Mouse (Mus musculus): Measurements from ENCODE around the gene Ngrn.

Ngrn gene

DNA sequence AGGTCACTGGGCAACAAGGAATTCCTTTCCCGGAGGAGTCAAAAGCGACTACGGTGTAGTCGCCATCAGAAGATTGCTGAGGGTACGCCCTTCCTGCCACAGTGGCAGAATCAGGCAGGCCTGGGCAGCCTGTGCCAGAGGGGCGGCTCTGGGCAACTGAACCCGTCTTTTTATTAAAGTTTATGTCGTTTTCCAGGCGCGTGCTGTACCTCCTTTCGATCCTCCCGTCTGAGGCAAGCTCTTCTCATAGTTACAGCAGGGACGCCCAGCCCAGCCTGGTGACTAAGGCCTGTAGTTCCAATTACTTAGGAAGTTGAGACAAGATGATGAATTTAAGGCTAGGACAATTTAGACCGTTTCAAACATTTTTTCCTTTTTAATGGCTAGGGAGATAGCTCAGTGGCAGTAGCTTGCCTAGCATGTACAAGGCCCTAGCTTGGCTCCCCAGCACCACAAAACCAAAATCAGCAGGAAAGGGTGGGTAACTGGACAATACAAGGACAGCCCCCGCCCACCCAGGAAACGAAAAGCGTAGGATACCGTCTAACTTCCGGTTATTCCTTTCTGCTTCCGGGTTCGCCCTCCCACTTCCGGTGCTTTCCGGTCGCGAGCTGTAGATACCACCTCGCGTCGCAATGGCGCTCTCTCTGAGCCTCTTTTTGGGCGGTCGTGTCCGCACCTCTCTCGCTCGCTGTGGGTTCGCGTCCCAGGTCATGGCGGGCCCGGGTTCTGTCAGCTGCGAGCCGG, at the start of gene Ngrn:
Gene Ngrn (plus strand): TSS at position 591 of the 747 bp plus-strand sequence.
- DNase-seq = peak; percentile 82 to 83

- DNase-seq = no peak
Measured at GRCm38 (mm10) chr7:80213604-80214003, 47.4 kb upstream of the Ngrn start.

DNA sequence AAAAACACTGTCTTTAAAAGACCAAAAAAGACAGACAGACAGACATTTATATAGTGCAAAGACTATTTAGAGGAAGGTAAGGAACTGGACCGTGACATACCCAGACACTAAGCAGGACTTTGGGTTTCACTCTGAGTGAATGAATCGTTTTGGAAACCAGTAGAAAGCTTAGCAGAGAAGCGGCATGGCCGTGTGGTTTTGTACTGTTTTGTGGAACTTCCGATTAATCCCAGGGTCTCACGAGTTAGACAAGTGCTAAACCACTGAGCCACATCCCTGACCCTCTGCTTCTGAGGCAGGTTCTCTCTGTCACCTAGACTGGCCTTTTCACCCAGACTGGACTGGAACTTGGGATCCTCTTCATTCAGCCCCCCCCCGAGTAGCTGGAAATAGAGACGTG, 46.6 kb upstream of the Ngrn start:
- DNase-seq = no peak

DNA sequence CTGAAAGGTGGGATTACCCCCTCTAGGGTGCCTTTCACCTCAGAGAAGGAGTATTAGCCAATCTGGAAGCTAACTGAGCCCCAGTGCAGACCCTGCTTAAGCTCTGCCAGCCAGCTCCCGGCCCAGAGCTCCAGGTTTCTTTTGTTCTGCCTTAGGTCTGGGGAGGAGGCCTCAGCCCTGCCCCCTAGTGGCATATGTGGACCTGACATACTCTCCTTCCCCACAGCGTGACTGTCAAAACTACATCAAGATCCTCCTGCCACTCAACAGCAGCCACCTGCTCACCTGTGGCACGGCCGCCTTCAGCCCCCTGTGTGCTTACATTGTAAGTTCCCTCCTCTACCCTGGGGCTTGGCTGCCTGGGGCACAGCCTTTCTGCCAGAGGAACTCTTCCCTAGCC, 45.6 kb upstream of the Ngrn start:
- DNase-seq = peak; percentile 82 to 85

- DNase-seq = no peak
Measured at GRCm38 (mm10) chr7:80216566-80216965, 44.4 kb upstream of the Ngrn start.

DNA sequence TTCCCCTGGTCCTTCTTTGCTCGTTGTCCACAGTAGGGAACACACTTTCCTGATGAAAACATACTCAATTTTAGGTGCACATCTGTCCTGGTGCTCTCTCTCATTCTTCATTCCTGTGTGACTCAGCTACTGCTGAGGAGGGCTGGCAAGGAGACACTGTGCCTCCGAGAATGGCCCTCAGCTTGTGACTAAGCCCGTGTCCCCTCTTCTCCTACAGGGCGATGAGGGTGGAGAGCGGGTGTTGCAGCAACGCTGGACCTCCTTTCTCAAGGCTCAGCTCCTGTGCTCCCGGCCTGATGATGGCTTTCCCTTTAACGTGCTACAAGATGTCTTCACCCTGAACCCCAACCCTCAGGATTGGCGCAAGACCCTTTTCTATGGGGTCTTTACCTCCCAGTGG, 42.3 kb upstream of the Ngrn start:
- DNase-seq = no peak

DNA sequence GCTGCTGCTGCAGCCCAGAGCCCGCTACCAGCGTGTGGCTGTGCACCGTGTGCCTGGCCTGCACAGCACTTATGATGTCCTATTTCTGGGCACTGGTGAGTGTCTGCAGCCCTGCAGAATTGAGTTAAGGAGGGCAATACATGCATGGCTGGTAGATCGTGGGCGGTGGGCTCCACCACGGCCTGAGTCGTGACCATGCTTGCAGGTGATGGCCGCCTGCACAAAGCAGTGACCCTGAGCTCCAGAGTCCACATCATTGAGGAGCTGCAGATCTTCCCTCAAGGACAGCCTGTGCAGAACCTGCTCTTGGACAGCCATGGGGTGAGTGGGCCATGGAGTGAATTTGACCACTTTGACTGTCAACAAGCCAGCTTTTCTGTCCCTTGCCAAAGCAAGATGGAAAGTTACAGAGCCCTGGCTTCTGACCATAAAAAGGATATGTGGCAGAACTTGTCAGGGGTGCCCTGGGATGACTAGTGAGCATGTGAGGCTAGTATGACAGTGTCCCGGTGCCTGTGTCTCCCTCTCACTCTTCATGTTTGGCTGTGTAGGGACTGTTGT, 40.7 kb upstream of the Ngrn start:
- DNase-seq = no peak

- no peak for DNase-seq
Measured at GRCm38 (mm10) chr7:80221179-80221750, 39.8 kb upstream of the Ngrn start.

- no peak for DNase-seq
Measured at GRCm38 (mm10) chr7:80227065-80227464, 34.0 kb upstream of the Ngrn start.

DNA sequence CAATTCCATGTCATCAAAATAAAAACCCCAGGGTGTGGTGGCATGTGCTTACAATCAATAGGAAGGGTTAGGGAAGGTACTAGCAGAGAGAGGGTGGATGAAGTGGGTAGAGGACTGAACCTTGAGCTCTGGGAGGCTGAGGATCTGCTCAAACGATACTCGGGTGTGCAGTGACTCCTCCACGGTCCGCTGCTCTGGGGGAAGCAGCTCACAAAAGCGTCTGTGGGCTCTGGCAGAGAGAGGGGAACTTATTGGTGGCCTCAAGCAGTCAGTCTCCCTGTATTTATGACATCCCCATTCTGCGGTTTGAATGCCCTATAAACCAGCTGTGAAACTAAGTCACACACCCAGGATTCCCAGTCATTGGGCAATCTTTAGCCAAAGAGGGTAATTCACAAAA, 30.8 kb upstream of the Ngrn start:
- no peak for DNase-seq

DNA sequence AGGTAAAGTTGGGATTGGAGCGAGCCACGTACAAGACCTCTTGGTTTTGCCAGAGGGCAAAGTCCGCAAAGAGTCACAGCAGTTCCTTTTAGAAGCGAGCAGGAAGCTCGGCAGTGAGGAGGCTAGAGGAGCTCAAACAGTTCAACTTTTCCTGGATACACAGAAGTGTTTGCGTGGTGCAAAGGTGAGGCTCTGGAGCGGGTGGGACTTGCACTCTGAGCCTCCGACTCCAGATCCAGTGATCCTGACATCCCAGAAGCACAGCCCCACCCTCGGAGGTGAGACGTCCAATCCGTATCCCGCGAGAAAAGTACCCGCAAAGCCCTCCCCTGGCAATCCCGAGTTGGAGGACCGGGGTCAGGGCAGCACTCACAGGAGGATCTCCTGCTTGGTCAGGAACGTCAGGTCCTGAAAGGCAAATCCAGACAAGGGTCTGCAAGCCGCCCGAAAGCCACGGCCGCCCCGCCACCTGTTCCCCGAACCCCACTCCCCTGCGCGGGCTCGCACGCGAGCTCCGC, 29.0 kb upstream of the Ngrn start:
- no peak for DNase-seq

DNA sequence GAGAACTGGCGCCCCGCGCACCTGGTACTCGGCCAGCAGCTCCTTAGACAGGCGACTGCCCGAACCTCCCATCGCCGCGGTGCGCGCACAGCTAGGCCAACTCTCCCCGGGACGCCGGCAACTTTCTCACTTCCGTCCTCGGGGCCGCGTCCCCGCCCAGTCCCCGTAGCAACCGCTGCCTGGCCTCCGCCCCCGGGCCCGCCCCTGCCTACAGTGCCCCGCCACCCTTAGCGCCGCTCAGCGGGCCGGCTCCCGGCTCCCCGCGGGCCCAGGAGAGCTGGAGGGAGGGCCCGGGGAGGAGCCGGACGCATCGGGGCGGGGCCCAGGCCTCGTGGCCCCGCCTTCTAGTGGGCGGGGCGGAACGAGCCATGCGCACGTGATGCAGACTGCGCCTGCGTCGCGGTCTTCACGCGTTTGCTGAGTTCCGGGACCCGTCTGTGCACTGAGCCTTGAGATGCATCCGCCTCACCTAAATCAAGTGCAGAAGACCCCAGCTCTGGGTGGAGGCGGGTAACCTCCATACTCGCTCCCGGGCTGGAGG, 28.5 kb upstream of the Ngrn start, which contains the start of the genes Cib1 and Gdpgp1:
Gene Cib1 (minus strand): TSS at position 325 of the 541 bp plus-strand sequence.
Gene Gdpgp1 (plus strand): TSS at position 377 of the 541 bp plus-strand sequence.
- DNase-seq = peak; percentile 99

DNA sequence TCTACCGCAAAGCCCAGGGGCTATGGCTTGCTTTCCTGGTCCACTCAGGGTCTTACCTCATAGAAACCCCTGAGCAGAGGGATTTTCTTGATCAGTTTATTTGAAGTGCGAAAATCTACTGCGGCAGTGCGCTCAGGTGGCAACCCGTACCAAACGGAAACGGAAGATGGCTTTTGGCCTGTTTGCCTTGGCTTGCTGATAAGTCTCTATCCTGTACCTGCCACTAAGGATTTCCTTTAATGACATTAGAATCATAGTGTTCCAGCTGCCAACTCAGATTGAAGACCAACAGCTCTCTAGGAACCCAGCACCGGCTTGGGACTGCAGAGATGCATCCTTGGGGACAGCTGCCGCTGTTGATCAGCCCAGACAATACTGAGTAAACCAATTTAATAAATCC, 27.2 kb upstream of the Ngrn start:
- DNase-seq = no peak

DNA sequence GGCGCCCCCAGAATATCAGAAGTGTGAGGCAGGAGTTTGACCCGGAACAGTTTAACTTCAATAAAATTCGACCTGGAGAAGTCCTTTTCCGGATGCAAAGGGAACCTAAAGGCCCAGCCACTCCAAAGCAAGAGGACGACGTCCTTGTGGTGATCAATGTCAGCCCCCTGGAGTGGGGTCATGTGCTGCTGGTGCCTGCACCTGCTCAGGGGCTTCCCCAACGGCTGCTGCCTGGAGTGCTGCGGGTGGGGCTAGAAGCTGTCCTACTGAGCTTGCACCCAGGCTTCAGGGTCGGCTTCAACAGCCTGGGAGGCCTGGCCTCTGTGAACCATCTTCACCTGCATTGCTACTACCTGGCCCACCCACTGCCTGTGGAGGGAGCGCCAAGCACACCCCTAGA, 22.5 kb upstream of the Ngrn start:
- no peak for DNase-seq

- DNase-seq = no peak
Measured at GRCm38 (mm10) chr7:80241661-80242060, 19.4 kb upstream of the Ngrn start.

DNA sequence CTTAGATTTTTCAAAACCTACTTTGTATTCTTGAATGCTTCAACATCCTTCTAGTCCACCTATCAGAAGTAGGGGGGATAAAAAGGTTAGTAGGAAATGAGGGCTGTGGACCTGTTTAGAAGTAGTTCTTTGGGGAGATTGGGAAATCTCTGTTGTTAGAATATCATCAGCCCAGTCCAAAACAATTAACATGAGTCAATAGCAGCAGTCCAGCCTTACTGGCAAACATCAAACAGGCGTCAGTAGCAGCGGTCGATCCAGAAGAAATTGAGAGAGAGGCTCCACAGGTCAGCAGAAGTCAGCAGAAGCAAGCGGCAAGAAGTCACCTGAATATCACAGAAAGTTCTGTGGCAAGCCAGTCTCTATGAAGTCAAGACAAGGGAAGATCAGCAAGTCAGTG, 16.2 kb upstream of the Ngrn start:
- no peak for DNase-seq

GRCm38 (mm10) chr7:80246148-80246721, 14.8 kb upstream of the Ngrn start, which contains the start of gene Ttll13:
TSS of gene Ttll13 (plus strand) at chr7:80246376.
- DNase-seq = peak; percentile 94 to 97

GRCm38 (mm10) chr7:80246859-80247258, 14.2 kb upstream of the Ngrn start:
- DNase-seq = peak in 1 of 2 experiments; percentile 32

GRCm38 (mm10) chr7:80252437-80252836, 8.6 kb upstream of the Ngrn start:
- DNase-seq = no peak

DNA sequence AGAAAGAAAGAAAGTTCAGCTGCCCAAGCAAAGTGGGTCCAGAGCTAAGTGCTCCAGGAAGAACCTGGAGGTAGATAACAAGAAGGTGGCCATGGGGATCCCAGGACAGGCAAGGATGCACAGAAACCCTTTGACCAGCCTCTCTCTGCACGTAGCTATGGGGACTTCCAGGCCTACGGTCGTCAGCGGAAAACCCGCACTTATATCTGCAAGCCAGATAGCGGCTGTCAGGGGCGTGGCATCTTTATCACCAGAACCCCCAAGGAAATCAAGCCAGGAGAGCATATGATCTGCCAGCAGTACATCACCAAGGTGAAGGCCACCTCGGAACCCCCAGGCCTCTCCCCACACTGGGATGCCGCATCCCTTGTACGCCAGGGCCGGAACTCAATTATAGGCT, 8.1 kb upstream of the Ngrn start:
- no peak for DNase-seq

GRCm38 (mm10) chr7:80255981-80256380, 5.0 kb upstream of the Ngrn start:
- DNase-seq = no peak

DNA sequence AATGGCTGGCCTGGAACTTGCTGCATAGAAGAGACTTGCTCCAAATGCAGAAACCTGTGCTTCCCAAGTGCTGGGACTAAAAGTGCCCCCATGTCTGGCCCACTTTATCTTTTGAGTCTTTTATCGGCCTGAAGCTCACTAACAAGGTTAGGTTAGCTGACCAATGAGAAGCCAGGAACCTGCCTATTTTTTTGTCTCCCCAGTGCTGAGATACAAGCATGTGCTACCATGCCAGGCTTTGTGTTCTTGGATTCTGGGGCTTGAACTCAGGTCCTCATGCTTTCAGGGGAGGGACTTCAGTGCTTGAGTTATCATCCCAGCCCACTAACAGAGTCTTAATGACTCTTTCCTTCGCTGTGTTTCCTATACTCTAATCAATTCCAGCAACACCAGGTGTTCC, 3.3 kb upstream of the Ngrn start:
- no peak for DNase-seq

GRCm38 (mm10) chr7:80261372-80261990, 466 bp downstream of the Ngrn start:
- no peak for DNase-seq

Data from thymus, postnatal 36 days (tissue).